ENCODE assay signal across 16 mouse cellular contexts in genomic region chr12:71532708-71533450, GRCm38 (mm10).
DNase-seq lines count a peak whose midpoint lies in the region; ATAC-seq and TF ChIP-seq lines count a peak whose summit lies in the region.
"Had no signal": no experiment of that assay in that cellular context is flagged by ENCODE, and none has a peak within 500 bp of the region (broad histone marks: within the 10 kb centered on the region; RNA-seq: fewer than 3 reads in every experiment).

No protein-coding gene starts in this region.

- H3K27ac ChIP-seq in forebrain, embryonic 11.5 days (ENCODE audit: low read depth, low read length), result peak overlapping the region; percentile 73; the same call in 1 of the 2 replicates
- peak overlapping the region; percentile 75 for H3K27ac ChIP-seq in hindbrain, embryonic 15.5 days (replicated peaks)
- no peak overlapping the region for H3K27ac ChIP-seq in stomach, postnatal 0 days (replicated peaks)
- H3K27ac ChIP-seq: embryonic facial prominence, embryonic 15.5 days; kidney, postnatal 0 days had no signal

- H3K27me3 ChIP-seq in forebrain, embryonic 11.5 days (ENCODE audit: control insufficient read depth, insufficient read depth, low read length), result no peaks in the 10 kb centered on the region
- H3K27me3 ChIP-seq in hindbrain, embryonic 15.5 days, result no peaks in the 10 kb centered on the region
- H3K27me3 ChIP-seq in stomach, postnatal 0 days (ENCODE audit: control insufficient read depth, insufficient read depth, low read length), result no peaks in the 10 kb centered on the region
- H3K27me3 ChIP-seq: embryonic facial prominence, embryonic 15.5 days had no signal

- TF ChIP-seq CTCF in stomach, postnatal 0 days (IDR thresholded peaks at IDR 0.05; ENCODE audit: low read depth), result no peak

- H3K9me3 ChIP-seq in forebrain, embryonic 11.5 days (ENCODE audit: control insufficient read depth, low read length), result no peaks in the 10 kb centered on the region
- H3K9me3 ChIP-seq in hindbrain, embryonic 15.5 days, result no peaks in the 10 kb centered on the region
- H3K9me3 ChIP-seq in stomach, postnatal 0 days (ENCODE audit: control insufficient read depth, low read length), result no peaks in the 10 kb centered on the region
- H3K9me3 ChIP-seq: embryonic facial prominence, embryonic 15.5 days had no signal

- WGBS in forebrain, embryonic 11.5 days, result 35% methylated on average over 22 of the region's 22 CpGs
- WGBS in hindbrain, embryonic 15.5 days, result 25% methylated on average over 22 of the region's 22 CpGs
- 79% methylated on average over 22 of the region's 22 CpGs for WGBS in stomach, postnatal 0 days

- TF ChIP-seq EP300 in stomach, postnatal 0 days (optimal IDR thresholded peaks at IDR 0.05), result no peak

- peak; percentile 91 for ATAC-seq in forebrain, embryonic 11.5 days (replicated peaks; ENCODE audit: low FRiP score)
- peak; percentile 65 for ATAC-seq in hindbrain, embryonic 15.5 days (ENCODE audit: low FRiP score, low read depth)
- no peak for ATAC-seq in stomach, postnatal 0 days (ENCODE audit: low FRiP score, low TSS enrichment)

- peak overlapping the region; percentile 19; the same call in 1 of the 2 replicates for H3K4me2 ChIP-seq in forebrain, embryonic 11.5 days (ENCODE audit: low read depth, low read length, severe bottlenecking)
- H3K4me2 ChIP-seq in hindbrain, embryonic 15.5 days, result peak overlapping the region; percentile 16; the same call in 1 of the 2 replicates
- H3K4me2 ChIP-seq in stomach, postnatal 0 days (replicated peaks; ENCODE audit: low read depth), result no peak overlapping the region
- H3K4me2 ChIP-seq: embryonic facial prominence, embryonic 15.5 days; heart, embryonic 11.5 days had no signal

- H3K4me3 ChIP-seq in forebrain, embryonic 11.5 days (ENCODE audit: low read depth, low read length), result no peak overlapping the region
- no peak overlapping the region for H3K4me3 ChIP-seq in hindbrain, embryonic 15.5 days
- no peak overlapping the region for H3K4me3 ChIP-seq in stomach, postnatal 0 days (ENCODE audit: low read depth, low read length)
- H3K4me3 ChIP-seq: embryonic facial prominence, embryonic 15.5 days; myocyte had no signal

- intact Hi-C loops in left cerebral cortex, postnatal 25 days (cut with DNase I), result no loop called here

- H3K4me1 ChIP-seq in forebrain, embryonic 11.5 days (replicated peaks; ENCODE audit: control insufficient read depth, insufficient read depth, low read length), result peaks cover 6% of the 10 kb centered on the region; the same call in 1 of the 2 replicates
- peaks cover 31% of the 10 kb centered on the region for H3K4me1 ChIP-seq in hindbrain, embryonic 15.5 days (replicated peaks)
- H3K4me1 ChIP-seq in stomach, postnatal 0 days (replicated peaks; ENCODE audit: control insufficient read depth, insufficient read depth), result no peaks in the 10 kb centered on the region
- H3K4me1 ChIP-seq: embryonic facial prominence, embryonic 15.5 days had no signal

- H3K9ac ChIP-seq in forebrain, embryonic 11.5 days (ENCODE audit: low read length), result peak overlapping the region; percentile 30; the same call in 1 of the 2 replicates
- H3K9ac ChIP-seq in hindbrain, embryonic 15.5 days, result no peak overlapping the region
- H3K9ac ChIP-seq in stomach, postnatal 0 days (ENCODE audit: low read length), result no peak overlapping the region
- H3K9ac ChIP-seq: embryonic facial prominence, embryonic 15.5 days had no signal

- DNase-seq in ZHBTc4 (ENCODE audit: low read depth, low spot score), result peak; percentile 25
- DNase-seq in forebrain, embryonic 11.5 days (ENCODE audit: low spot score), result peak; percentile 73
- DNase-seq in neural tube, embryonic 10.5 days (ENCODE audit: extremely low spot score, low spot score), result peak; percentile 26
- DNase-seq in left cerebral cortex, postnatal 25 days (ENCODE audit: low spot score in 2 of 2), result no peak
- DNase-seq in layer of hippocampus, postnatal 25 days (ENCODE audit: extremely low spot score in 1 of 2, low spot score in 1 of 2), result no peak
- no peak for DNase-seq in stomach, postnatal 0 days (ENCODE audit: low spot score)
- no peak for DNase-seq in ovary, postnatal 14 days (ENCODE audit: low spot score)
- DNase-seq: adrenal gland, postnatal 10 days; cerebellum, adult 18-20 months; lung, postnatal 10 days; thymus, postnatal 14 days had no signal

- no peaks in the 10 kb centered on the region for H3K36me3 ChIP-seq in forebrain, embryonic 11.5 days (ENCODE audit: control insufficient read depth, insufficient read depth, low read length)
- H3K36me3 ChIP-seq in hindbrain, embryonic 15.5 days, result no peaks in the 10 kb centered on the region
- no peaks in the 10 kb centered on the region for H3K36me3 ChIP-seq in stomach, postnatal 0 days (ENCODE audit: control insufficient read depth, insufficient read depth, low read length)
- H3K36me3 ChIP-seq: embryonic facial prominence, embryonic 15.5 days had no signal

Comparison
In these comparisons a context has a peak if more than half of its experiments do, and no peak if none do; other contexts are left out.
1. DNase-seq: peak in ZHBTc4 (single experiment), forebrain, embryonic 11.5 days (single experiment) and neural tube, embryonic 10.5 days (single experiment); none in left cerebral cortex, postnatal 25 days (0 of 2), layer of hippocampus, postnatal 25 days (0 of 2), stomach, postnatal 0 days (single experiment) and ovary, postnatal 14 days (single experiment).